Mouse (Mus musculus) limb, embryonic 11.5 days (tissue): Measurements from ENCODE around the gene Tbl2. TPM values are rescaled to one million over a fixed set of nuclear protein-coding genes. Genes with fewer than 3 reads are reported as not detected.

Source experiments
- ATAC-seq: fragments of 200-750 bp; cut with Nextera tagmentation; 2 replicates; pipeline ENCODE4 v1.8.0; 2017; ENCODE audit warnings: low read depth; ENCODE audit not compliant: insufficient number of reproducible peaks, low FRiP score, low TSS enrichment
- DNase-seq: peaks from one replicate; pipeline ENCODE4 v3.0.0-alpha.2; 2015; ENCODE audit warnings: low spot score
- H3K27ac ChIP-seq: fragments of 300-500 bp; sonication (generic); replicated peaks from 2 replicates; pipeline ENCODE4 v1.5.1; 2014; ENCODE audit warnings: low read depth, mild to moderate bottlenecking, low read length
- H3K27me3 ChIP-seq: fragments of 300-500 bp; sonication (generic); 2 replicates; pipeline ENCODE4 v1.6.1; 2014; ENCODE audit warnings: mild to moderate bottlenecking, low read length, mixed read lengths; ENCODE audit not compliant: control insufficient read depth, insufficient read depth
- H3K36me3 ChIP-seq: fragments of 300-500 bp; sonication (generic); 2 replicates; pipeline ENCODE4 v1.6.1; 2014; ENCODE audit warnings: mild to moderate bottlenecking, low read length, moderate library complexity, mixed read lengths; ENCODE audit not compliant: control insufficient read depth, insufficient read depth
- H3K4me1 ChIP-seq: fragments of 300-500 bp; sonication (generic); 2 replicates; pipeline ENCODE4 v1.6.1; 2014; ENCODE audit warnings: low read length, mixed read lengths; ENCODE audit not compliant: control insufficient read depth, insufficient read depth
- H3K4me2 ChIP-seq: fragments of 300-500 bp; sonication (generic); 2 replicates; pipeline ENCODE4 v1.6.1; 2014; ENCODE audit warnings: low read depth, mild to moderate bottlenecking, moderate library complexity; ENCODE audit not compliant: severe bottlenecking
- H3K4me3 ChIP-seq: fragments of 300-500 bp; sonication (generic); 2 replicates; pipeline ENCODE4 v1.5.1; 2014; ENCODE audit warnings: low read depth, low read length
- H3K9ac ChIP-seq: fragments of 300-500 bp; sonication (generic); 2 replicates; pipeline ENCODE4 v1.6.1; 2014; ENCODE audit warnings: mild to moderate bottlenecking, low read length
- H3K9me3 ChIP-seq: fragments of 300-500 bp; sonication (generic); 2 replicates; pipeline ENCODE4 v1.6.1; 2016; ENCODE audit warnings: low read length; ENCODE audit not compliant: control insufficient read depth
- WGBS: fragments of 180-500 bp; shearing (Covaris S2); extraction: QIAGEN DNeasy Blood & Tissue Kit; methylation state at CpG from one replicate; pipeline ENCODE4 v1.1.7; 2014; 5-methylcytosine and 5-hydroxymethylcytosine counted together
- polyA plus RNA-seq: library from polyadenylated mRNA; unstranded; fragments of >200 nt; fragmentation: Nextera tagmentation; extraction: Ambion mirVana; gene quantifications from 2 replicates; pipeline ENCODE4 v1.2.1, GENCODE M21; 2014

Tbl2 gene
- polyA plus RNA-seq, 1 experiment from 2014 or later: 21.4 TPM

DNA sequence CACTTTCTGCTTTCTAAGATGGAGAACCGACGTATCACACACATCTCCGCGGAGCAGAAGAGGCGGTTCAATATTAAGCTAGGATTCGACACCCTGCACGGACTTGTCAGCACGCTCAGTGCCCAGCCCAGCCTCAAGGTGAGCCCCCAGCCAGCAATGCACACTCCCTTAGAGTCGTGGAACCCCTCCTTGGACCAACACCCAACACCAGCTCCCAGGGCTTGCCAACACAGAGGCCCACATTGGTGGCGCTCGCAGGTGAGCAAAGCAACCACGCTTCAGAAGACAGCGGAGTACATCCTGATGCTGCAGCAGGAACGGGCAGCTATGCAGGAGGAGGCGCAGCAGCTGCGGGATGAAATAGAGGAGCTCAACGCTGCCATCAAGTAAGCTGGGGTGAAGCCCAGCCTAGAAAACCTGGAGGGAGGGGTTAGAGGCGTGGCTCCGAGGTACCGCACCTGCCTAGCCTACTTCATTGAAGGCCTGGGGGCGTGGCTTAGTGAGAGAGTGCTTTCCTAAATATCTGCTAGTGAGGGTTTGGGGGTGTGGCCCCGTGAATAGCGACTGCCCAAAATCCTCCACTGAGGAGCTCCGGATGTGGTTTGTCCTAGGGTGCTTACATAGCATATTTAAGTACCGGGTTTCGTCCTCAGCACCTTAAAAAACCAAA is 15.6 kb upstream of the Tbl2 start:
- DNase-seq: peak; percentile 50
- no peak overlapping the region for H3K27ac ChIP-seq
- H3K9me3 ChIP-seq: no peaks in the 10 kb centered on the region
- 0 out of 2 replicates have a peak overlapping the region, but pooled peaks have one; percentile 4 for H3K4me2 ChIP-seq
- WGBS: 5% methylated on average over 26 of the region's 26 CpGs
- peaks cover 26% of the 10 kb centered on the region for H3K27me3 ChIP-seq
- H3K9ac ChIP-seq: no peak overlapping the region
- no peak for ATAC-seq
- no peaks in the 10 kb centered on the region for H3K4me1 ChIP-seq
- H3K36me3 ChIP-seq: no peaks in the 10 kb centered on the region
- H3K4me3 ChIP-seq: no peak overlapping the region

DNA sequence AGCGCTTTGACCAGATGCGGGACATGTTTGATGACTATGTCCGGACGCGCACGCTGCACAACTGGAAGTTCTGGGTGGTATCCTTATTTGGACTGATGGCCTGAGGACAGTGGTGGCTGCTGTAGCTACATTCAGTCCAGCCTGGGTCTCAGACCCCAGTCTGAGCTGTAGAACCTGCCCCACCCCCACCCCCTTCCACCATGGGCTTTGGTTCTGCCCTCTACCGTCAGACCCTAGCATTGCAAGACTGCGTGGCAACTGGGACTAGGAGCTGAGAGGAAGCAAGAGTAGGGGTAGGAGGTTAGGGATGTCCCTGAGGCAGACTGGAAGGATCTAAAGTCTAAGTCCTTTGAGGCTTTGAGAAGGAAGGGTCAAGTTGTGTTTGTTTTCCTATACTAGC is 14.9 kb upstream of the Tbl2 start:
- Histone ChIP-seq H3K9ac (no peak overlapping the region), H3K4me3 (no peak overlapping the region), H3K9me3 (no peaks in the 10 kb centered on the region), H3K27me3 (peaks cover 26% of the 10 kb centered on the region), H3K36me3 (no peaks in the 10 kb centered on the region), H3K27ac (no peak overlapping the region), H3K4me1 (no peaks in the 10 kb centered on the region), H3K4me2 (0 out of 2 replicates have a peak overlapping the region, but pooled peaks have one; percentile 4)
- 3% methylated on average over 8 of the region's 8 CpGs for WGBS
- DNase-seq (peak; percentile 61), ATAC-seq (no peak)

DNA sequence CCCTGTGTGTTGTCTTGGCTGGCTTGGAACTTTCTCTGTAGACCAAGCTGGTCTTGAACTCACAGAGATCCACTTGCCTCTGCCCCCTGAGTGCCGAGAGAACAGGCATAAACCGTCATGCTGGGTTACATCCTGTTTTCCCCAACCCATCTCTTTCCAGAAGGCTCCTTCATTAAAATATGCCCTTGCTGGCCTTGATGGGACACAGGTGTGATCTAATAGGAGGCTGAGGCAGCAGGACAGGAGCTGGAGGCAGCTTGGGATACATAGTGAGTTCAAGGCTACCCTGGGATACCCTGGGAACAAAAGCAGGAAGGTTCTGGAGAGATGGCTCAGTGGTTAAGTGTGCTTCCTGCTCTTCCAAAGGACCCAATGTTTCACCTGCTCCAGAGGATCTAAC is 9.6 kb upstream of the Tbl2 start:
- Histone ChIP-seq H3K27ac (no peak overlapping the region), H3K36me3 (no peaks in the 10 kb centered on the region), H3K4me2 (no peak overlapping the region), H3K9ac (no peak overlapping the region), H3K27me3 (no peaks in the 10 kb centered on the region), H3K4me1 (no peaks in the 10 kb centered on the region), H3K4me3 (no peak overlapping the region), H3K9me3 (no peaks in the 10 kb centered on the region)
- WGBS: 73% methylated on average over 2 of the region's 2 CpGs
- ATAC-seq (no peak), DNase-seq (no peak)

DNA sequence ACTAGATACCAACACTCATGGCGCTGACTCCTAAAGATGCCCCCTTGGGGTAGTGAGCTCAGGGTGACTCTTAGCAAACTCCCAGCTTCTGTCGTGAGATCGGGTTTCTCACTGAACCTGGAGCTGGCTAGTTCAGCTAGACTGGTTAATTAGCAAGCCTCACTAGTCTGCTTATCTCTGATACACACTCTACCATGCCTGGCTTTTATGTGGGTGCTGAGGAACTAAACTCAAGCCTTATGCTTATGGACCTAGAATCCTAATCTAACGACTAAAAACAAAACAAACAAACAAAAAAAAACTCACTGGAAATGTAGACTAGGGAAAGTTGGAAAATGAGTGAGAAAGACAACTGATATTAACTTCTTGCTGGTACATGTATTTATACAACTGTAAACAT is 5.0 kb upstream of the Tbl2 start:
- no peaks in the 10 kb centered on the region for H3K4me1 ChIP-seq

DNA sequence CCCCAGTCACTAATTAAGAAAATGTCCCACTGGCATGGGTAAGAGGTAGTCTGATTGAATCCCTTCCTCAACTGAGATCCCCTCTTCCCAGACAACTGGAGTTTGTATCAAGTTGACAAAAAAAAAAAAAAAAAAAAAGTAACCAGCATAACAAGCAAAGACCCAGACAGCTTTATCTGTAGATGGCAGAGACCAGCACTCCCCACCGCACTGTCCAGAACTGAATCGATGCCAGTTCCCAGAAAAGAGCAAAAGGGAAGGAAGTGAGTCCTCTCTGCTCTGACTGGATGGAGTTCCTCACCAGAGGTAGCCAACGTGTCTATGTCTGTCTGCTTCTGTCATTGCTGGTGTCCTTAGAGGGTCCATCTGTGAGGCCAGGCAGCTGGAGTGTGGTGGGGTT is 3.9 kb upstream of the Tbl2 start:
- ATAC-seq: no peak

More for the DNA sequence above, 5.0 kb upstream of the Tbl2 start:
- no peak for ATAC-seq
- H3K9ac ChIP-seq: no peak overlapping the region
- H3K27ac ChIP-seq: no peak overlapping the region
- no peak for DNase-seq
- no peak overlapping the region for H3K4me2 ChIP-seq
- no peaks in the 10 kb centered on the region for H3K27me3 ChIP-seq
- WGBS: 50% methylated on average over 4 of the region's 4 CpGs
- no peak overlapping the region for H3K4me3 ChIP-seq
- H3K9me3 ChIP-seq: no peaks in the 10 kb centered on the region
- no peaks in the 10 kb centered on the region for H3K36me3 ChIP-seq

DNA sequence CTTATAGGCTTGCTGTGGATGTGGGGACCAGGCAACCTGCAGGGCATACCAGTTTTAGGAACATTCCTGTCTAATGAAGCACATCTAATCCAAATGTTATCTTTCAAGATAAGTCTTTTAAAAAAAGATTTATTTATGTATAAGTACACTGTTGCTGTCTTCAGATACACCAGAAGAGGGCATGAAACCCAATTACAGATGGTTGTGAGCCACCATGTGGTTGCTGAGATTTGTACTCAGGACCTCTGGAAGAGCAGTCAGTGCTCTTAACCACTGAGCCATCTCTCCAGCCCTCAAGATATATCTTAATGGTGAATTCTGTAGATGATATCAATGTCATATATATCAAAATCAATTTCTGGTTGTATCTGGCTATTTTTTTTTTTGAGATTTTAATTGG is 3.5 kb upstream of the Tbl2 start:
- ATAC-seq (no peak), DNase-seq (no peak)
- no peak overlapping the region for H3K9ac ChIP-seq
- no peaks in the 10 kb centered on the region for H3K9me3 ChIP-seq
- peaks cover 3% of the 10 kb centered on the region; the same call in 1 of the 2 replicates for H3K4me1 ChIP-seq
- no peak overlapping the region for H3K4me3 ChIP-seq
- no peak overlapping the region for H3K27ac ChIP-seq
- no peaks in the 10 kb centered on the region for H3K27me3 ChIP-seq
- no peak overlapping the region for H3K4me2 ChIP-seq
- H3K36me3 ChIP-seq: no peaks in the 10 kb centered on the region

More for the DNA sequence above, 3.9 kb upstream of the Tbl2 start:
- Histone ChIP-seq H3K4me1 (peaks cover 3% of the 10 kb centered on the region; the same call in 1 of the 2 replicates), H3K4me3 (no peak overlapping the region), H3K27me3 (no peaks in the 10 kb centered on the region), H3K9me3 (no peaks in the 10 kb centered on the region), H3K36me3 (no peaks in the 10 kb centered on the region), H3K9ac (no peak overlapping the region), H3K27ac (no peak overlapping the region), H3K4me2 (no peak overlapping the region)
- WGBS: 85% methylated on average over 3 of the region's 3 CpGs
- no peak for DNase-seq

DNA sequence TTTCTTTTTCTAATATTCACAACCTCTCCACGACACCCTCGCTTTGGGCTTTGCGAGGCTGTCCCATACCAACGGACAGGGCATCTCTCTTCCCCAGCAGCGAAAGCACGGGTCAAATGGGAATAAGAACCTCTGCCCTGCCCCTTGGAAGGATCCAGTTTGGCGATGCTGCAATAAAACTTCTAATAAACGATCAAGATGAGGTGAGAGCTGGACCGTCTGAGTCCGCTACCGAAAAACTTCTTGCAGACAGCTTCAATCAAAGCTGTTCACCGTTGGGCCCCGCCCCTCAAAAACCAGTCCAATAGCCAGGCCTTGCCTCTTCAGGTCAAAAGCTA is 773 bp upstream of the Tbl2 start:
- H3K9ac ChIP-seq: peak overlapping the region; percentile 50; the same call in 1 of the 2 replicates
- DNase-seq (no peak), ATAC-seq (no peak)
- 0 out of 2 replicates have a peak, but pooled peaks cover 2% of the 10 kb centered on the region for H3K36me3 ChIP-seq
- under 1% methylated on average over 13 of the region's 13 CpGs for WGBS
- no peaks in the 10 kb centered on the region for H3K27me3 ChIP-seq
- no peaks in the 10 kb centered on the region for H3K9me3 ChIP-seq
- H3K27ac ChIP-seq: 0 out of 2 replicates have a peak overlapping the region, but pooled peaks have one; percentile 51
- peak overlapping the region; percentile 80 for H3K4me3 ChIP-seq
- H3K4me2 ChIP-seq: peak overlapping the region; percentile 58
- H3K4me1 ChIP-seq: peaks cover 3% of the 10 kb centered on the region; the same call in 1 of the 2 replicates

DNA sequence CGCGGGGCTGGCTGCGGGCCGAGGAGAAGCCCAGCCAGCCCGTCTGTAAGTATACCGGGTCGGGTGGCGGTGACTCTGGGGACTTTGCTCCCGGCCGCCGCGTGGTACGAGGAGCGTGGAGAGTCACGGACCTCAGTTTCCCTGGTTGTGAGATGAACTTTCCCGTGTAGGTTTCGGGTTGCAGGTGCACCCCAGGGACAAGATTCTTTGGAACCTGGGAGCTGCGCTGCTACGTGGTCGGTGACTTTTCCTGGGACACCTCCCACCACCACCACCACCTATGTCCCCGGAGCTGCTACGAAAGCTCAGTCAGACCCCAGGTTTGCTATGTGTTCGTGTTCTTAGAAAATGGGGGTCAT is 342 bp downstream of the Tbl2 start:
- DNase-seq (no peak), ATAC-seq (no peak)
- 0 out of 2 replicates have a peak overlapping the region, but pooled peaks have one; percentile 9 for H3K27ac ChIP-seq
- H3K9me3 ChIP-seq: no peaks in the 10 kb centered on the region
- WGBS: 0% methylated on average over 23 of the region's 23 CpGs
- H3K9ac ChIP-seq: peak overlapping the region; percentile 68
- H3K4me1 ChIP-seq: peaks cover 3% of the 10 kb centered on the region; the same call in 1 of the 2 replicates
- peak overlapping the region; percentile 58 for H3K4me2 ChIP-seq
- 0 out of 2 replicates have a peak, but pooled peaks cover 2% of the 10 kb centered on the region for H3K36me3 ChIP-seq
- peak overlapping the region; percentile 80 for H3K4me3 ChIP-seq
- H3K27me3 ChIP-seq: no peaks in the 10 kb centered on the region
